Mouse (Mus musculus): Measurements from ENCODE around the gene Kmt2d. TPM values are rescaled to one million over a fixed set of nuclear protein-coding genes. Genes with fewer than 3 reads are reported as not detected.

Kmt2d gene
- total RNA-seq, 4 experiments from 2014 or later: 52.6 to 67.2 (median 59.1) TPM

- no peak for DNase-seq (ENCODE audit: low spot score in 2 of 2)
These were observed 68.1 kb downstream of the Kmt2d start for GRCm38 (mm10) chr15:98802926-98803325.

GRCm38 (mm10) chr15:98799396-98799795, 71.6 kb downstream of the Kmt2d start:
- DNase-seq (ENCODE audit: low spot score in 2 of 2): peak; percentile 64 to 70

- DNase-seq (ENCODE audit: low spot score in 2 of 2): no peak
These were observed 72.1 kb downstream of the Kmt2d start for GRCm38 (mm10) chr15:98798903-98799302.

DNA sequence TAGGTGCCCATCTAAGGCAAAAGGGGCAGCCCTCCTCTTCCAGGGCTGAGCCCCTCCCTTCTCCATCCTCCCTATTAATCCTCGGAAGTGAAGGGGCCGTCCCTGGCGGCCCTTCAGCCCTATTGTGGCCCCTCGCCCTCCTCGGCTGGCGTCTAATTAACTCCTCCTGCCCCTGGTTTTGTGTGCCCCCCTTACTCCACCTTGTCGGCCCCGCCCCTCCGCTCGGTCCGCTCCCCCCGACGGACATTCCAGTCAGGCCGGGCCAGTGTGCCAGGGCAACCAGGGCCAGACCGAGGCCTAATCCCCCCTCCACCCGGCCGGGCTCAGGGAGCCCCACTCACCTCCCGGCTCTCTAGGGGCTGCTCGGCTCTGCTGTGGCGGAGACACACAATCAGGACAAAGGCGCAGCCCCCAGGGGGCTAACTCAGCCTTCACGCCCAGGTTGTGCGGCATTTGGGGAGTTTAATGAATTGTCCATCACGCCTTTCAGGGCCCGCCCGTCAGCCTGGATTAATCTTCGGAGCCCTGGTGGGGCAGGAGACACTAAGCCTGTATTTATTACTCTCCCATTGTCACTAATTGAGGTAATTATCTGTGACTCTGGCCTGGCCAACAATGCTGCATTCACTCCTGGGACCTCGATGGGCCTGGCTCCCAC, 73.0 kb downstream of the Kmt2d start:
- no peak for DNase-seq (ENCODE audit: low spot score in 2 of 2)

DNA sequence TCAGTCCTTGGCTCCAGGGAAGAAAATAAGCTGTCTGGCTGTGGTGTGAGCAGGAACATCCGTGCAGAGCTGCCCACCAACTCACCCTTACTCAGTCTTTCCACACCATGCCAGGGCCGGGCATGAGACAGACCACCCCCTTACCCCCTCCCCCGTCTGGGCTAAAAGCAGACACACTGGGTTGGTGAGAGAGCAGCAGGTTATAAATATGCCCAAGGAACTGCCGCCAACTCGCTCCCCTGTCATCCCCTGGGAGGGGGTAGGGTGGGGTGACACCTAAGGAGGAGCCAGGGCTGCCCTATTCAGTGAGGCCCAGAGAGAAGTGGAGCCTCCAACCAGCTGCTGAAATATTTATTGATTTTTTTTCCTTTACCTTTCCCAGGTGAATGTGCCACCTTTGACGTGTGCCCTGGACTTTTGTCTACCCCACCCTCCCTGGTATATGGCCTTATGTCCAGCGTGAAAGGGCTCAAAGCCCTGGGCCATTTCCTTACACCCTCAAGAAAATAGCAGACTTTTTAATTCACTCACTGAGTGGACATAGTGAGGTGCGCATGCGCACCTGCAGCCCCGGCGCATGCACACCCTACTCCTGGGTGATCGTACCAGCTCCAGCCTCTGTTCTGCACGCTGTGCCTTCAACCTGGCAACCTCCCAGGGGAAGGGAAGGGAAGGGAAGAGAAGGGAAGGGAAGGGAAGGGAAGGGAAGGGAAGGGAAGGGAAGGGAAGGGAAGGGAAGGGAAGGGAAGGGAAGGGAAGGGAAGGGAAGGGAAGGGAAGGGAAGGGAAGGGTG, 74.0 kb downstream of the Kmt2d start:
- DNase-seq (ENCODE audit: low spot score in 2 of 2): no peak

- no peak for DNase-seq (ENCODE audit: low spot score in 2 of 2)
These were observed 77.8 kb downstream of the Kmt2d start for GRCm38 (mm10) chr15:98793141-98793698.

GRCm38 (mm10) chr15:98792233-98793020, 78.6 kb downstream of the Kmt2d start:
- DNase-seq (ENCODE audit: low spot score in 2 of 2): no peak

DNA sequence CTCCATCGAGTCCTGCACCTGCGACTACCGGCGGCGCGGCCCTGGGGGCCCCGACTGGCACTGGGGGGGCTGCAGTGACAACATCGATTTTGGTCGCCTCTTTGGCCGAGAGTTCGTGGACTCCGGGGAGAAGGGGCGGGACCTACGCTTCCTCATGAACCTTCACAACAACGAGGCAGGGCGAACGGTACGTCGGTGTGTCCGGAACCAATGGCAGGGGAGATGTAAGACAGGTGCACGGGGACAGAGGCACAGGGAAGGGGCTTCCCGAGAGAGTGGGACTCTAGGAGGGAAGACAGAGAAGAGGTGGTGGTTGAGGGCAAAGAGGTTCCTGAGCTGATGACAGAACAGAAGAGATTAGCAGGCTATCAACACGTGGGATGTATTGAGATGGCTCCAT, 79.2 kb downstream of the Kmt2d start:
- no peak for DNase-seq (ENCODE audit: low spot score in 2 of 2)

- DNase-seq (ENCODE audit: low spot score in 2 of 2): no peak
These were observed 79.8 kb downstream of the Kmt2d start for GRCm38 (mm10) chr15:98791221-98791620.

- no peak for DNase-seq (ENCODE audit: low spot score in 2 of 2)
These were observed 80.2 kb downstream of the Kmt2d start for GRCm38 (mm10) chr15:98790761-98791160.

- DNase-seq (ENCODE audit: low spot score in 2 of 2): no peak
These were observed 81.1 kb downstream of the Kmt2d start, which contains the start of gene Wnt1 for GRCm38 (mm10) chr15:98789661-98790535. Gene Wnt1 (plus strand): TSS chr15:98789857.

DNA sequence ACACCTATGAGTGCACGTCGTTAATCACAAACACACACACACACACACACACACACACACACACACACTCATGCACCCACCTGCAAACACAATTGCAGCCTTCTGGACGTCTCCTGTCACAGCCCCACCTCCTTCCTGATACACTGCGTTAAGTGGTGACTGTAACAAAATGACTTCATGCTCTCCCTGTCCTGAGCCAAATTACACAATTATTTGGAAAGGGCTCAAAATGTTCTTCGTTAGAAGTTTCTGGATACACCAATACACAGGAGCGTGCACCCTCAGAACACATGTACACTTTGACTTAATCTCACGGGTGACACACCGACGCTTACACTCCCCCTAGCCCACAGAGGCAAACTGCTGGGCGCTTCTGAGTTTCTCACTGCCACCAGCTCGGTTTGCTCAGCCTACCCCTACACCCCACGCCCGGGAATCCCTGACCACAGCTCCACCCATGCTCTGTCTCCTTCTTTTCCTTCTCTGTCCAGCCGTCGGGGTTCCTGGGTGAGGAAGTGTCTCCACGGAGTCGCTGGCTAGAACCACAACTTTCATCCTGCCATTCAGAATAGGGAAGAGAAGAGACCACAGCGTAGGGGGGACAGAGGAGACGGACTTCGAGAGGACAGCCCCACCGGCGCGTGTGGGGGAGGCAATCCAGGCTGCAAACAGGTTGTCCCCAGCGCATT, 81.9 kb downstream of the Kmt2d start:
- no peak for DNase-seq (ENCODE audit: low spot score in 2 of 2)

GRCm38 (mm10) chr15:98787930-98788329, 83.1 kb downstream of the Kmt2d start:
- no peak for DNase-seq (ENCODE audit: low spot score in 2 of 2)

- no peak for DNase-seq (ENCODE audit: low spot score in 2 of 2)
These were observed 85.3 kb downstream of the Kmt2d start for GRCm38 (mm10) chr15:98785744-98786143.

Other genes starting within 250 kb of the Kmt2d start
- gene Cacnb3, start 240.4 kb downstream of the Kmt2d start, total RNA-seq (2022): 1 to 10 TPM in 2 of 4 experiments, under 1 TPM in 2; 0.78 to 1.1 (median 1.0) TPM
- gene Ddx23, start 208.3 kb downstream of the Kmt2d start, total RNA-seq (2022): 10 to 100 TPM; 54.0 to 72.3 (median 63.4) TPM
- 1 to 10 TPM; 1.0 to 2.3 (median 1.1) TPM for gene Rnd1, start 193.7 kb downstream of the Kmt2d start, total RNA-seq (2022)
- gene Ccdc65, start 163.0 kb downstream of the Kmt2d start, total RNA-seq (2022): not detected
- gene Fkbp11, start 143.0 kb downstream of the Kmt2d start, total RNA-seq (2022): under 1 TPM in 3 of 4 experiments, not detected in 1; 0.43 to 0.92 (median 0.72) TPM
- 1 to 10 TPM; 6.9 to 8.9 (median 8.1) TPM for gene Arf3, start 108.0 kb downstream of the Kmt2d start, total RNA-seq (2022)
- gene Wnt10b, start 93.1 kb downstream of the Kmt2d start, total RNA-seq (2022): 1 to 10 TPM in 1 of 4 experiments, under 1 TPM in 3; 0.48 to 1.1 (median 0.85) TPM
- not detected for gene Wnt1, start 81.3 kb downstream of the Kmt2d start, total RNA-seq (2022)
- under 1 TPM; 0.12 to 0.67 (median 0.43) TPM for gene Ddn, start 61.7 kb downstream of the Kmt2d start, total RNA-seq (2022)
- 10 to 100 TPM; 43.8 to 55.0 (median 46.9) TPM for gene Prkag1, start 39.7 kb downstream of the Kmt2d start, total RNA-seq (2022)
- 1 to 10 TPM; 1.4 to 2.9 (median 2.0) TPM for gene Rhebl1, start 23.3 kb upstream of the Kmt2d start, total RNA-seq (2022)
- 1 to 10 TPM in 1 of 4 experiments, under 1 TPM in 3; 0.19 to 1.0 (median 0.49) TPM for gene Dhh, start 27.3 kb upstream of the Kmt2d start, total RNA-seq (2022)
- 1 to 10 TPM; 3.7 to 5.0 (median 4.2) TPM for gene Lmbr1l, start 47.0 kb upstream of the Kmt2d start, total RNA-seq (2022)
- gene Tuba1b, start 63.4 kb upstream of the Kmt2d start, total RNA-seq (2022): 10 to 100 TPM; 12.6 to 24.6 (median 20.3) TPM
- gene Gm49450, start 82.3 kb upstream of the Kmt2d start, total RNA-seq (2022): not detected
- gene Tuba1a, start 82.5 kb upstream of the Kmt2d start, total RNA-seq (2022): 10 to 100 TPM; 12.6 to 24.0 (median 18.4) TPM
- gene Tuba1c, start 158.7 kb upstream of the Kmt2d start, total RNA-seq (2022): 1 to 10 TPM; 5.7 to 7.8 (median 6.8) TPM
- under 1 TPM in 3 of 4 experiments, not detected in 1; 0.31 to 0.58 (median 0.35) TPM for gene Prph, start 184.0 kb upstream of the Kmt2d start, total RNA-seq (2022)
- gene Troap, start 203.4 kb upstream of the Kmt2d start, total RNA-seq (2022): not detected
- gene C1ql4, start 216.6 kb upstream of the Kmt2d start, total RNA-seq (2022): not detected
- under 1 TPM in 1 of 4 experiments, not detected in 3; 0.24 TPM for gene Dnajc22, start 222.0 kb upstream of the Kmt2d start, total RNA-seq (2022)

All from gastrocnemius, adult 8-10 months (tissue).